Mouse (Mus musculus): ENCODE measurements at regions not wholly inside any gene's neighbourhood (a gene's known extent, or its start where the extent isn't known, plus 50 kb on each side); places are given as distances from the start of the nearest gene placed in this dataset.

- Histone ChIP-seq H3K4me1 (ENCODE audit: control insufficient read depth, insufficient read depth, low read length) (no peaks in the 10 kb centered on the region), H3K27me3 (replicated peaks; ENCODE audit: control insufficient read depth, insufficient read depth, low read length) (no peaks in the 10 kb centered on the region), H3K4me3 (ENCODE audit: insufficient read depth, low read depth, low read length) (no peak overlapping the region), H3K36me3 (ENCODE audit: control insufficient read depth, insufficient read depth, low read length) (no peaks in the 10 kb centered on the region), H3K27ac (ENCODE audit: insufficient read depth, low read depth, low read length) (no peak overlapping the region)
- no peak for DNase-seq
- TF ChIP-seq POLR2A (IDR thresholded peaks at IDR 0.05; ENCODE audit: low read depth, low read length) (no peak), CTCF (conservative IDR thresholded peaks at IDR 0.05; ENCODE audit: insufficient read depth, insufficient read length, low read depth, low read length) (no peak)
- WGBS, result 47% methylated on average over 4 of the region's 4 CpGs
These were observed 142.1 kb upstream of the Slc22a12 start for GRCm38 (mm10) chr19:6684921-6685320.

- no peak for DNase-seq
- no peak overlapping the region for H3K4me3 ChIP-seq (ENCODE audit: insufficient read depth, low read depth, low read length)
- H3K36me3 ChIP-seq (ENCODE audit: control insufficient read depth, insufficient read depth, low read length), result no peaks in the 10 kb centered on the region
- TF ChIP-seq POLR2A (IDR thresholded peaks at IDR 0.05; ENCODE audit: low read depth, low read length) (no peak), CTCF (conservative IDR thresholded peaks at IDR 0.05; ENCODE audit: insufficient read depth, insufficient read length, low read depth, low read length) (no peak)
- no peaks in the 10 kb centered on the region for H3K4me1 ChIP-seq (ENCODE audit: control insufficient read depth, insufficient read depth, low read length)
- WGBS, result 66% methylated on average over 12 of the region's 14 CpGs
- no peak overlapping the region for H3K27ac ChIP-seq (ENCODE audit: insufficient read depth, low read depth, low read length)
- no peaks in the 10 kb centered on the region for H3K27me3 ChIP-seq (replicated peaks; ENCODE audit: control insufficient read depth, insufficient read depth, low read length)
These were observed 136.8 kb upstream of the Slc22a12 start for GRCm38 (mm10) chr19:6679392-6680307.

DNA sequence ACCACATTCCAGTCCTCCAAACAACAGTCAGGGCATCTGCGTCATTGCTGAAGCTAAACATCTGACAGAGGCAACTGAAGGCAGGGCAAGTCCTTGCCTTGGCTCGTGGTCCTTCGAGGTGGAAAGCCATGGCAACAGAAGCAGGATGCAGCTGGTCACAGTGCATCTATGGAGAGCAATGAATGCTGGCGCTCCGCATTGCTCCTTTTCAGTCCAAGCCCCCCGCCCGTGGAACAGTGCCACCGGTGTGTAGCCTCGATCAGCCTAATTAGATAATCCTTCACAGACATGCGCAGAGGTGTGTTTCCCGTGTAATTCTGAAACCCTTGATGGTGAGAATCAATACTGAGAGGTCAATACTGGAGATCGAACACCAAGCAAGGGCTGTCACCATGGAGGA, 134.7 kb upstream of the Slc22a12 start:
- no peaks in the 10 kb centered on the region for H3K27me3 ChIP-seq (replicated peaks; ENCODE audit: control insufficient read depth, insufficient read depth, low read length)
- WGBS, result 88% methylated on average over 12 of the region's 12 CpGs
- H3K4me1 ChIP-seq (ENCODE audit: control insufficient read depth, insufficient read depth, low read length), result no peaks in the 10 kb centered on the region
- H3K27ac ChIP-seq (ENCODE audit: insufficient read depth, low read depth, low read length), result no peak overlapping the region
- no peaks in the 10 kb centered on the region for H3K36me3 ChIP-seq (ENCODE audit: control insufficient read depth, insufficient read depth, low read length)
- TF ChIP-seq POLR2A (IDR thresholded peaks at IDR 0.05; ENCODE audit: low read depth, low read length) (no peak), CTCF (conservative IDR thresholded peaks at IDR 0.05; ENCODE audit: insufficient read depth, insufficient read length, low read depth, low read length) (no peak)
- no peak overlapping the region for H3K4me3 ChIP-seq (ENCODE audit: insufficient read depth, low read depth, low read length)
- no peak for DNase-seq

DNA sequence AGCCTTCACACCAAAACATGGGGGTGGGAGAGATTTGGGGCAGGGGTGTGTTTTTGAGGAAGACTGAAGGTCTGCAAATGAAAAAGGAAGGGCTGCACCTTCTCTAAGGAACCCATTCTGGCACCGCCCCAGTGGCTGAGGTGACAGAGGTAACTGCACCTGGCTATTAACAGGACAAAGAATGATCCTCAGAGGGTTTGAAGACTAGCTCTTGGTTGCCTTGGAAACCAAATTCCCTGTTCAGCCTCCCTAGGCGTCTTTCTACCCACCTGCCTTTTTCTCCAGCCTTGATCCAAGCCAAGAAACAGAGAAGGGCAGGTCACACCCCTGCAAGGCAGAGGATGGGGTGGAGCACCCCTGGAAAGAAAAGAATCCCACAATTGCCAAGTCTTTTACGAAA, 132.8 kb upstream of the Slc22a12 start:
- TF ChIP-seq POLR2A (IDR thresholded peaks at IDR 0.05; ENCODE audit: low read depth, low read length) (no peak), CTCF (conservative IDR thresholded peaks at IDR 0.05; ENCODE audit: insufficient read depth, insufficient read length, low read depth, low read length) (no peak)
- 65% methylated on average over 3 of the region's 3 CpGs for WGBS
- Histone ChIP-seq H3K27me3 (replicated peaks; ENCODE audit: control insufficient read depth, insufficient read depth, low read length) (no peaks in the 10 kb centered on the region), H3K36me3 (ENCODE audit: control insufficient read depth, insufficient read depth, low read length) (no peaks in the 10 kb centered on the region), H3K27ac (ENCODE audit: insufficient read depth, low read depth, low read length) (no peak overlapping the region), H3K4me3 (ENCODE audit: insufficient read depth, low read depth, low read length) (no peak overlapping the region), H3K4me1 (ENCODE audit: control insufficient read depth, insufficient read depth, low read length) (no peaks in the 10 kb centered on the region)
- DNase-seq, result no peak

GRCm38 (mm10) chr19:6671696-6672095, 128.9 kb upstream of the Slc22a12 start:
- WGBS, result 80% methylated on average over 6 of the region's 6 CpGs
- Histone ChIP-seq H3K4me1 (ENCODE audit: control insufficient read depth, insufficient read depth, low read length) (no peaks in the 10 kb centered on the region), H3K4me3 (ENCODE audit: insufficient read depth, low read depth, low read length) (no peak overlapping the region), H3K36me3 (ENCODE audit: control insufficient read depth, insufficient read depth, low read length) (no peaks in the 10 kb centered on the region), H3K27me3 (replicated peaks; ENCODE audit: control insufficient read depth, insufficient read depth, low read length) (no peaks in the 10 kb centered on the region), H3K27ac (ENCODE audit: insufficient read depth, low read depth, low read length) (no peak overlapping the region)
- DNase-seq, result peak; percentile 28
- TF ChIP-seq CTCF (conservative IDR thresholded peaks at IDR 0.05; ENCODE audit: insufficient read depth, insufficient read length, low read depth, low read length), result no peak
- no peak for TF ChIP-seq POLR2A (IDR thresholded peaks at IDR 0.05; ENCODE audit: low read depth, low read length)

DNA sequence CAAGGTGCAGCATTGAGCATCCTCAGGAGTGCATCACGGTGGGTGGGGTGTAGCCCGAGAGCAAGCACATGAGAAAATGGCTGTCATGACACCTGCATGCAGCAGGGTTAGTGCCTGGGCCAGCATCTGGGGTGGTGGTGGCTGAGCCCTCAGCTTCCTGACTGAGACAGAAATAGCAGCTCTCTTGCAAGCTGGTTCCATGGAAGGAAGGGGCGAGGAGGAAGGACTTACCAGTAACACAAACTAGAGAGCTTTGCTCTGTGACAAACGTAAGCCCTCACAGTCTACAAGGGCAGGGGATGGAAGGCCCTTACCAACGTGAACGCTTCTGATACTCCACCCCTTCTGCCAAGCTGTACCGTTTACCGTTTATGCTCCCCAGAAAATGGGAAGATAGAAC, 127.0 kb upstream of the Slc22a12 start:
- DNase-seq, result no peak
- Histone ChIP-seq H3K27ac (ENCODE audit: insufficient read depth, low read depth, low read length) (no peak overlapping the region), H3K27me3 (replicated peaks; ENCODE audit: control insufficient read depth, insufficient read depth, low read length) (no peaks in the 10 kb centered on the region), H3K36me3 (ENCODE audit: control insufficient read depth, insufficient read depth, low read length) (no peaks in the 10 kb centered on the region), H3K4me1 (ENCODE audit: control insufficient read depth, insufficient read depth, low read length) (no peaks in the 10 kb centered on the region), H3K4me3 (ENCODE audit: insufficient read depth, low read depth, low read length) (no peak overlapping the region)
- TF ChIP-seq CTCF (conservative IDR thresholded peaks at IDR 0.05; ENCODE audit: insufficient read depth, insufficient read length, low read depth, low read length), result no peak
- TF ChIP-seq POLR2A (IDR thresholded peaks at IDR 0.05; ENCODE audit: low read depth, low read length), result no peak
- WGBS, result 72% methylated on average over 8 of the region's 8 CpGs

DNA sequence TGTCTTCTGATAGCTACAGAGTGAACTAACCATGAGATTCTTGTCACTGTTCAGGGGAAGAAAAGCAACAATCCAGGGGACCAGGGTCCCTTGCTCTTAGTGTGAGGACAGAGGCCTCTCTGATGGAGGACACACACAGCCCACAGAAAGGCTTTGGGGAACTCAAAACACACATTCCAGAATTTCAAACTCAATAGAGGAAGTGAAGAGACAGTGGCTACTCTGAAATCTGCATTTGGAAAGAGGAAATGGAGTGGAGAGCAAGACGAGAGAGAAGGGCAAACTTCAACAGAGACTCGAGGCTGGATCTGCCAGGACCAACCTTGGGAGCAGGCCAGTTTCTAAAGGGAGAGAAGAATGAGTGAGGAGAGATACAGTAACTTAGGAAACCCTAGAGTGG, 125.7 kb upstream of the Slc22a12 start:
- Histone ChIP-seq H3K4me1 (ENCODE audit: control insufficient read depth, insufficient read depth, low read length) (no peaks in the 10 kb centered on the region), H3K4me3 (ENCODE audit: insufficient read depth, low read depth, low read length) (no peak overlapping the region), H3K36me3 (ENCODE audit: control insufficient read depth, insufficient read depth, low read length) (no peaks in the 10 kb centered on the region), H3K27ac (ENCODE audit: insufficient read depth, low read depth, low read length) (no peak overlapping the region), H3K27me3 (replicated peaks; ENCODE audit: control insufficient read depth, insufficient read depth, low read length) (no peaks in the 10 kb centered on the region)
- TF ChIP-seq POLR2A (IDR thresholded peaks at IDR 0.05; ENCODE audit: low read depth, low read length) (no peak), CTCF (conservative IDR thresholded peaks at IDR 0.05; ENCODE audit: insufficient read depth, insufficient read length, low read depth, low read length) (no peak)
- no peak for DNase-seq
- 47% methylated on average over 2 of the region's 2 CpGs for WGBS

Measured in kidney, adult 2 months (tissue).